Mouse (Mus musculus) liver, embryonic 14.5 days (tissue): ENCODE results near the gene Ssx2ip.

Experiments
- CTCF ChIP-seq: IDR thresholded peaks from 2 replicates; pipeline ENCODE4 v1.5.1; 2016; ENCODE audit warnings: antibody characterized with exemption, low read depth, control low read depth
- EP300 ChIP-seq: IDR thresholded peaks from 2 replicates; pipeline ENCODE4 v1.6.1; 2016; ENCODE audit warnings: antibody characterized with exemption, low read depth

DNA sequence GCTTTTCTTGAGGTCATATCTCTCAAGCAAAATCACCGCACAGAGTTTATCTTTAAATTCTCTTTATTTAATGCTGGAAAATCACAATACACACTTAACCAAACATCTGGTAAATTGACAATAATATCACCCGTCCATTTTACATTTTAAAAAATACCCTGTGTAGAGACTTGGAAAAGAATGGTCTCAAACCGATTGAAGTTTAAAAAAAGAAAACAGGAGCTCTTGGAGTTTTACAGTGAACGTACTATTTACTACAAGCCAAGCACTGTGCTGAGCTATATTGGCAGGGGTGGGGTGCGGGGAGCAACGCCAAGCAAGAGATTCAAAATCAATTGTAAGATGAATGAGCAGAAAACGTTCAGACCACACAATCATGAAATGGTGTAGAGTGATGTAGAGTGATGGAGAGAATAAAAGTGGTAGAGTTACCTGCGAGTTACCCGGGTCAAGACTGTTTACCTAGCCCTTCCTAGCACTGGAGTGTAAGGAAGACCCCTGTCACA lies 45.4 kb downstream of the Ssx2ip start, which contains the start of gene Ctbs:
- TF ChIP-seq EP300 (no peak), CTCF (no peak)
